Mouse (Mus musculus) intestine, embryonic 15.5 days (tissue): ENCODE measurements around the gene Fkrp. TPM values are rescaled to one million over a fixed set of nuclear protein-coding genes. Genes with fewer than 3 reads are reported as not detected.
A peak's percentile ranks its signal among the peaks of the same experiment; 100 is the strongest.

Experiments used
- ATAC-seq: fragments of 200-750 bp; cut with Nextera tagmentation; 2 replicates; pipeline ENCODE4 v1.8.0; 2017; ENCODE audit warnings: moderate TSS enrichment, moderate library complexity
- H3K27ac ChIP-seq: fragments of 300-500 bp; sonication (generic); 2 replicates; pipeline ENCODE4 v1.5.1; 2015; ENCODE audit warnings: mild to moderate bottlenecking, inconsistent platforms
- H3K27me3 ChIP-seq: fragments of 300-500 bp; sonication (generic); replicated peaks from 2 replicates; pipeline ENCODE4 v1.6.1; 2015; ENCODE audit warnings: inconsistent platforms
- H3K36me3 ChIP-seq: fragments of 300-500 bp; sonication (generic); 2 replicates; pipeline ENCODE4 v1.6.1; 2015; ENCODE audit warnings: inconsistent platforms
- H3K4me1 ChIP-seq: fragments of 300-500 bp; sonication (generic); replicated peaks from 2 replicates; pipeline ENCODE4 v1.6.1; 2015; ENCODE audit warnings: inconsistent platforms
- H3K4me2 ChIP-seq: fragments of 300-500 bp; sonication (generic); replicated peaks from 2 replicates; pipeline ENCODE4 v1.6.1; 2015; ENCODE audit warnings: mild to moderate bottlenecking, inconsistent platforms
- H3K4me3 ChIP-seq: fragments of 300-500 bp; sonication (generic); replicated peaks from 2 replicates; pipeline ENCODE4 v1.5.1; 2015; ENCODE audit warnings: inconsistent platforms
- H3K9ac ChIP-seq: fragments of 300-500 bp; sonication (generic); 2 replicates; pipeline ENCODE4 v1.6.1; 2015; ENCODE audit warnings: inconsistent platforms
- H3K9me3 ChIP-seq: fragments of 300-500 bp; sonication (generic); 2 replicates; pipeline ENCODE4 v1.6.1; 2016; ENCODE audit warnings: inconsistent platforms
- WGBS: fragments of 180-500 bp; shearing (Covaris S2); methylation state at CpG from one replicate; pipeline ENCODE4 v1.1.7; 2015; 5-methylcytosine and 5-hydroxymethylcytosine counted together
- polyA plus RNA-seq: library from polyadenylated mRNA; unstranded; fragments of >200 nt; fragmentation: Nextera tagmentation; extraction: Ambion mirVana; gene quantifications from 2 replicates; pipeline ENCODE4 v1.2.1, GENCODE M21; 2015

The Fkrp gene
- polyA plus RNA-seq, 1 experiment from 2014 or later = 25.6 TPM

DNA sequence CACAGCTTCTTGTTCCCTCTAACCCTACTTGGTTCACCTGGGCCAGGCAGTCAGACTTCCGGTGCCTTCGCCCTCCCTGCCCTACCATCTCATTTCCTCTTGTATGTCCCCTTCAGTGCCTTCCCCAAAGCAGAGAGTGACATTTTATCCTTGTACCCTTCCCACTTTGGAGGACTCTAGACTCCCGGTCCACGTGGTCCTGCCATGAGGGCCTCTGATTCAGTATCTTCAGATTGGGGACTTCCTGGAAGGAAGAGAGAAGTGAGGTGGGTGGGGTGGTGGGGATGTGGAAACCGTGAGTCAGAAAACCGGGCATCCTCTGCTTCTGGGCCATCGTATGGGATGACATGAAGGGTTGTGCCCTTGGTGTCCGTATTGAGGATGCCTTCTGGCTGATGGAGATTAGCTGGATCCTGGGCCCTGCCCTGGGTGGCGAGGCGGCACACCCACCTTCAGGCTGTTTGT lies 33.3 kb downstream of the Fkrp start:
- ATAC-seq = peak; percentile 26; the same call in 1 of the 2 replicates
- 0 out of 2 replicates have a peak, but pooled peaks cover 3% of the 10 kb centered on the region for H3K36me3 ChIP-seq
- WGBS = 28% methylated on average over 10 of the region's 10 CpGs
- no peaks in the 10 kb centered on the region for H3K27me3 ChIP-seq
- H3K4me3 ChIP-seq = peak overlapping the region; percentile 78
- H3K4me1 ChIP-seq = peaks cover 26% of the 10 kb centered on the region
- H3K9ac ChIP-seq = peak overlapping the region; percentile 78
- H3K27ac ChIP-seq = no peak overlapping the region
- peak overlapping the region; percentile 99 for H3K4me2 ChIP-seq
- H3K9me3 ChIP-seq = no peaks in the 10 kb centered on the region

DNA sequence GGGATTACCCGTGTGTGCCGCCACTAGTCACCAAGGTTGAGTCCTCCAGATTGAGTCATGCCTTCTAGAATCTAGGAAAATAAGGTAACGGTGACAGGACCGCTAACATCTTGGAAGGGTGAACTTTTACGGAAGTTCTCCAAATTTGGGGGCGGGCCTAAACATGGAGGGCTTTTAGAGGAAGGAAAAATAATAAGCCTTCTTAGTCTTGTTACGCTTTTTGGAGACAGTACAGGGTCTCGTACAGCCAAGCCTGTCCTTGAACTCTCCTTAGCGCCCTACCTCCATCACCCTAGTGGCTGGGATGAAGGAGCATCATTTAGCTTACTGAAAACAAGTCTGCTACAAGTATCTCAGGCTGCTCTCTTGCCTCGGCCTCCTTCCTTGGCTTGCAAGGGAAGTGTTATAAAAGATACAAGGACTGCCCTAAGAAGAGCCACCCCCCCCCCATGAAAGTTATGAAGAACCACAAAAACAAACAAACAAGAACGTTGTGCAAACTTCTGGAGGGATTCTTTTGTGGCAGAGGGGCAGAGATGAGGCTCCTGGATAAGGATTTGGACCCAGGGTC lies 33.9 kb downstream of the Fkrp start:
- Histone ChIP-seq H3K36me3 (no peaks in the 10 kb centered on the region), H3K9ac (peak overlapping the region; percentile 78), H3K4me3 (peak overlapping the region; percentile 78), H3K4me2 (peak overlapping the region; percentile 99), H3K9me3 (no peaks in the 10 kb centered on the region), H3K27ac (no peak overlapping the region), H3K27me3 (no peaks in the 10 kb centered on the region), H3K4me1 (peaks cover 26% of the 10 kb centered on the region)
- WGBS = 9% methylated on average over 11 of the region's 11 CpGs
- ATAC-seq = no peak

- Histone ChIP-seq H3K27me3 (no peaks in the 10 kb centered on the region), H3K4me3 (peak overlapping the region; percentile 78), H3K9me3 (no peaks in the 10 kb centered on the region), H3K27ac (peak overlapping the region; percentile 36), H3K36me3 (no peaks in the 10 kb centered on the region), H3K9ac (peak overlapping the region; percentile 78), H3K4me2 (peak overlapping the region; percentile 99), H3K4me1 (peaks cover 26% of the 10 kb centered on the region)
- peak; percentile 22 for ATAC-seq
- under 1% methylated on average over 58 of the region's 60 CpGs for WGBS
Observed at GRCm38 (mm10) chr7:16781816-16782554, 34.5 kb downstream of the Fkrp start.

GRCm38 (mm10) chr7:16781555-16781815 lies 35.0 kb downstream of the Fkrp start:
- WGBS = 0% methylated on average over 10 of the region's 10 CpGs
- H3K4me1 ChIP-seq = peaks cover 26% of the 10 kb centered on the region
- H3K4me2 ChIP-seq = peak overlapping the region; percentile 99
- H3K9me3 ChIP-seq = no peaks in the 10 kb centered on the region
- H3K36me3 ChIP-seq = no peaks in the 10 kb centered on the region
- peak overlapping the region; percentile 78 for H3K4me3 ChIP-seq
- H3K9ac ChIP-seq = peak overlapping the region; percentile 78
- peak; percentile 34 for ATAC-seq
- no peaks in the 10 kb centered on the region for H3K27me3 ChIP-seq
- 0 out of 2 replicates have a peak overlapping the region, but pooled peaks have one; percentile 23 for H3K27ac ChIP-seq

- WGBS = 3% methylated on average over 34 of the region's 34 CpGs
- peak; percentile 81 for ATAC-seq
Observed at GRCm38 (mm10) chr7:16780825-16781554, 35.5 kb downstream of the Fkrp start, which contains the start of gene Slc1a5. Gene Slc1a5, plus strand, starts transcription at chr7:16781340.

GRCm38 (mm10) chr7:16780076-16780475 lies 36.5 kb downstream of the Fkrp start:
- 50% methylated on average over 5 of the region's 5 CpGs for WGBS

More at GRCm38 (mm10) chr7:16780825-16781554, 35.5 kb downstream of the Fkrp start, which contains the start of gene Slc1a5:
- Histone ChIP-seq H3K4me2 (peak within 1 kb of the TSS; percentile 99), H3K9me3 (no peaks in the 10 kb centered on the region), H3K27ac (peak within 1 kb of the TSS; percentile 36), H3K27me3 (no peaks in the 10 kb centered on the region), H3K4me1 (peaks cover 26% of the 10 kb centered on the region), H3K36me3 (no peaks in the 10 kb centered on the region), H3K9ac (peak within 1 kb of the TSS; percentile 78), H3K4me3 (peak within 1 kb of the TSS; percentile 78)

DNA sequence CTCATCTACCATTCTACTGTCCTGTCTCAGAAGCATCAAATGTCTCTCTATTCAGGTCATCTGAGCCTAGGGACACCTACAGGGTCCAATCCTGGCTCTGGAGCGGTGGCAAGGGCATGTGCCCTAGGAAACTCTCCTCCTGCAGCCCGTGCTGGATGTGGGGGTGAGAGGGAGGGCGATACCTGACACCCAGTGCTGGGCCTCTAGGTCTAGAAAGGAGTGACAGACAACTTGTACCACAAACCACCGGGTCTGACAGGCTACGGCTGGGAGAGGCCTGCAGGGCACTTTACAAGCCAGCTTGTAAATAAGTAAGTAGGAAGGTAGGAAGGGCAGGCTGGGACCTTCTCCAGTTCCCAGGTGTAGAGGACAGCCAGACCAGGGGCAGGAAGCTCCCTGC lies 40.6 kb downstream of the Fkrp start:
- Histone ChIP-seq H3K9ac (no peak overlapping the region), H3K36me3 (no peaks in the 10 kb centered on the region), H3K4me2 (no peak overlapping the region), H3K4me3 (no peak overlapping the region), H3K9me3 (no peaks in the 10 kb centered on the region), H3K27ac (no peak overlapping the region), H3K27me3 (no peaks in the 10 kb centered on the region), H3K4me1 (peaks cover 4% of the 10 kb centered on the region; the same call in 1 of the 2 replicates)
- no peak for ATAC-seq
- WGBS = 41% methylated on average over 5 of the region's 5 CpGs

More at GRCm38 (mm10) chr7:16780076-16780475, 36.5 kb downstream of the Fkrp start:
- Histone ChIP-seq H3K9ac (no peak overlapping the region), H3K4me3 (no peak overlapping the region), H3K9me3 (no peaks in the 10 kb centered on the region), H3K4me1 (peaks cover 26% of the 10 kb centered on the region), H3K27ac (no peak overlapping the region), H3K36me3 (no peaks in the 10 kb centered on the region), H3K27me3 (no peaks in the 10 kb centered on the region), H3K4me2 (no peak overlapping the region)
- no peak for ATAC-seq

DNA sequence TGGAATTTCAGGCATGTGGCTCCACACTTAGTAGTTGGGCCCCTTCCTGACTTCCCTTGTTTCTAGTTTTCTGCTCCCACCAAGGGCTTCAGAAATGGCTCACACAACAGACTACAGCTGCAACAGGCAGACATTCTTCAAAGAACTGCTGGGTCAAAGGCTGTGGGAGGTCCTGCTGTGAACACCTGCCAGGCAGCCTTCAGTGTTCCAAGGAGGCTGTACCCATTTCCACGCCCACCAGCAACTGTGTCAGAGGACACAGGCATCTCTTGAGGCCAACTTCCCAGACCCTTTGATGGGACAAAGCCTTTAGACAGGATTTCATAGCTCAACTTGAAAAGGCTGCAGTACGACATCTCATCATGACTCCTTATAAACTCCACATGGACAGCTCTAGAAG lies 50.1 kb downstream of the Fkrp start:
- no peak overlapping the region for H3K9ac ChIP-seq
- ATAC-seq = no peak
- H3K4me1 ChIP-seq = 0 out of 2 replicates have a peak, but pooled peaks cover 3% of the 10 kb centered on the region
- no peaks in the 10 kb centered on the region for H3K36me3 ChIP-seq
- no peak overlapping the region for H3K4me3 ChIP-seq
- H3K4me2 ChIP-seq = no peak overlapping the region
- H3K27ac ChIP-seq = no peak overlapping the region
- H3K9me3 ChIP-seq = no peaks in the 10 kb centered on the region
- 56% methylated on average over 2 of the region's 2 CpGs for WGBS
- H3K27me3 ChIP-seq = no peaks in the 10 kb centered on the region

DNA sequence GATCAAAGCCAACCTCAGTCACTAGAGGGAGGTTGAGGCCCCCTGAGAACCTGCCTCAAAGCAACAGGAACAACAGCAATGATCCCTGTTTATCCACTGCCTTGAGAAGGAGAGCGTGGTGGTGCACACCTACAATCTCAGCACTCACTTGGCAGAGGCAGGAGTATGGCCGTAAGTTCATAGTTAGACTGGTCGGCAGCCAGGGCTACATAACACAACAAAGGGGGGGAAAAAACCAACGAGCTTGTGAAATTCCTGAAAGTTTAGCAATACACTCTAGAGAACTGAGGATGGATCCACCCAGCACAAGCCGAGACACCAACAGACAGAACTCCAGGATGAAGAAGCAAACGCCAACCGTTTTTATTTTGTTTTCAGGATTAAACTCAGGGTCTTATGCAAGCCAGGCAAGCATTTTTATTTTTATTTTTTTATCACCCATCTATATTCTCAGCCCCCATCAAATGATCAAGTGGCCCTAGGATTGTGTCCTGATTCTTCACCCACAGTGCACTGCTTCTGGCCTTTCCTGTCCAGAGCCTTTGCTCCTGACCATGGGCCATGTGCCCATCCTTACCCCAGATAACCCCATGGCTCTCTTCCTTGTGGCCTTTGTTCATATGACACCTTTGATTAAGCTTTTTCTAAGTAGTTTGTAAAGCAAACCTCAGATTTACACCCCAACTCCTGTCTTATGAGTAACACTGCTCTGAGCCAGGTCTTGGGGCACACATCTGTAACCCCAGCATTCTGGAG lies 52.9 kb downstream of the Fkrp start:
- H3K36me3 ChIP-seq = no peaks in the 10 kb centered on the region
- no peak overlapping the region for H3K27ac ChIP-seq
- H3K9me3 ChIP-seq = no peaks in the 10 kb centered on the region
- H3K9ac ChIP-seq = no peak overlapping the region
- WGBS = 86% methylated on average over 7 of the region's 7 CpGs
- no peak overlapping the region for H3K4me3 ChIP-seq
- H3K4me1 ChIP-seq = peaks cover 7% of the 10 kb centered on the region; the same call in 1 of the 2 replicates
- no peak overlapping the region for H3K4me2 ChIP-seq
- ATAC-seq = no peak
- H3K27me3 ChIP-seq = no peaks in the 10 kb centered on the region

GRCm38 (mm10) chr7:16761630-16762029 lies 54.9 kb downstream of the Fkrp start:
- Histone ChIP-seq H3K4me1 (peaks cover 7% of the 10 kb centered on the region; the same call in 1 of the 2 replicates), H3K27ac (no peak overlapping the region)
- 45% methylated on average over 5 of the region's 5 CpGs for WGBS

GRCm38 (mm10) chr7:16761005-16761481 lies 55.5 kb downstream of the Fkrp start:
- no peak overlapping the region for H3K4me2 ChIP-seq
- H3K27ac ChIP-seq = 0 out of 2 replicates have a peak overlapping the region, but pooled peaks have one; percentile 52
- no peaks in the 10 kb centered on the region for H3K36me3 ChIP-seq
- no peaks in the 10 kb centered on the region for H3K9me3 ChIP-seq
- 42% methylated on average over 10 of the region's 10 CpGs for WGBS
- H3K27me3 ChIP-seq = no peaks in the 10 kb centered on the region
- H3K4me3 ChIP-seq = no peak overlapping the region
- ATAC-seq = peak; percentile 72
- peaks cover 7% of the 10 kb centered on the region; the same call in 1 of the 2 replicates for H3K4me1 ChIP-seq
- no peak overlapping the region for H3K9ac ChIP-seq

More at GRCm38 (mm10) chr7:16761630-16762029, 54.9 kb downstream of the Fkrp start:
- H3K4me3 ChIP-seq = no peak overlapping the region
- ATAC-seq = no peak
- H3K9me3 ChIP-seq = no peaks in the 10 kb centered on the region
- H3K27me3 ChIP-seq = no peaks in the 10 kb centered on the region
- H3K4me2 ChIP-seq = no peak overlapping the region
- H3K36me3 ChIP-seq = no peaks in the 10 kb centered on the region
- no peak overlapping the region for H3K9ac ChIP-seq
